Mouse (Mus musculus): Measurements from ENCODE around the gene Slc38a2.

Gene Slc38a2

GRCm38 (mm10) chr15:96699521-96700511 lies at the start of gene Slc38a2:
TSS of gene Slc38a2 (minus strand) at chr15:96699730.
- peak; percentile 98 for DNase-seq

DNA sequence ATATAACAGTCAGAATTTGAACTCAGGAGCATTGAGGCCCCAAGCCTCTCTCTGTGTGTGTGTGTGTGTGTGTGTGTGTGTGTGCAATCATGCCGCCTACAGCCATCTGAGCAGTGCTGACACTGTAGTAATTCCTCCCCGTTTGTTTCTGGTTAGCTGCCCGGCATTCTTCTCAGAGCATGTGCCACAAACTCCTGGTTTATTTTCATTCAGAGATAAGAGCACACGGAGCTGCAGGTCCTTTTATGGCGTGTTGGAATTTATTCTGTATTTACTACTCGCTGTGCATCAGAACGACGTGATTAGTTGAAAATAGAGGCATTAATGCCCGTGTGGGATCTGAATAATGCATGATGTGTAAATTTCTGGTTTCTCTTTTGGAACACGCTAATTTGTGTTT lies 49.6 kb upstream of the Slc38a2 start:
- DNase-seq = no peak

- DNase-seq = no peak
Measured at GRCm38 (mm10) chr15:96747551-96747950, 48.0 kb upstream of the Slc38a2 start.

- DNase-seq = no peak
Measured at GRCm38 (mm10) chr15:96746986-96747385, 47.5 kb upstream of the Slc38a2 start.

DNA sequence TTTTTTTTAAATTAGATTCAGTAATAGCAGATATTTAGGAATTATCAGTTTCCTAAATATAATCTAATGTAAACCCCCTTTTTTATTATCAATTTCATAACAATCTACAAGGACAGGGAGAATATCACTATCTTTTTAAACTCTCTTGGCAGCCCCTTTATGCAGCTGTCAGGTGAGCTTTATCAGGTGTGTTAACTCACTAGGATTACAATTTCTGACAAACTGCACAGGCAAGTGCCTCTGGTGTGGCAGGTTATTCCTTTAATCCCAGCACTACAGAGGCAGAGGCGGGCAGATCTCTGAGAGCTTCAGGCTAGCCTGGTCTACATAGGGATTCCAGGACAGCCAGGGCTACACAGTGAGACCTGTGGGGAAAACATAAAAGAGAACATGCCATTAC lies 45.8 kb upstream of the Slc38a2 start:
- DNase-seq = no peak

GRCm38 (mm10) chr15:96744882-96745296 lies 45.4 kb upstream of the Slc38a2 start:
- no peak for DNase-seq

DNA sequence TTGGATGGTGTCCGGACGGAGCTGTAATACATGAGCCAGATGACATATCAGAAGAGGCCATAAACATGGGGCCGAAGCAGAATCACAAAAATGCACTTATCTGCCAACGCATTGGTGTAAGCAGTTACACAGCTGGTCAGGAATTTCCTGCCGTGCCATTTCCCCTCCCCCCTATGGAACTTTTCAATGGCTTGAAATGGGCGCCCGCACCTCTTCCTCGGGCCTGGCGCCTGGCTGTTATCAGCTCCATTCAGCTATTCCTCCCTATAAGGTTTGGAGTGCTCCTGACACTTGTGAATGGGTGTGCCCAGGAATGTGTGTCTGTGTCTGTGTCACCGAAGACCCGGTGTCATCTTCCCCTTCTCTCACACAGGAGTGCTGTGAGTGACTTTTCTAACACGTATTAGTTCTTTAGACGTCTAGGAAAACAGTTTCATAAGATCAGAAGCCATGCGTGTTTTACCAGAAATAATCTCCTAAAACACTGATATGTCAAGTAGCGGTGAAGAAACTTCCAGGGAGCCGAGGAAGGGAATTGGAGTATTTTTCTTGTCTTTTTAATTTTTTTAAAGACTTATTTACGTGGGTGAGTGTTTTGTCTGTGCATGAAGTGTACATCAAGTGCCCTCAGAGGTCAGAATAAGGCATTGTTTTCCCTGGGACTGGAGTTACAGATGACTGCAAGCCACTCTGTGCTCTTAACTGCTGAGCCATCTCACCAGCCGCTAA lies 44.8 kb upstream of the Slc38a2 start:
- no peak for DNase-seq

- DNase-seq = no peak
Measured at GRCm38 (mm10) chr15:96743257-96743656, 43.7 kb upstream of the Slc38a2 start.

DNA sequence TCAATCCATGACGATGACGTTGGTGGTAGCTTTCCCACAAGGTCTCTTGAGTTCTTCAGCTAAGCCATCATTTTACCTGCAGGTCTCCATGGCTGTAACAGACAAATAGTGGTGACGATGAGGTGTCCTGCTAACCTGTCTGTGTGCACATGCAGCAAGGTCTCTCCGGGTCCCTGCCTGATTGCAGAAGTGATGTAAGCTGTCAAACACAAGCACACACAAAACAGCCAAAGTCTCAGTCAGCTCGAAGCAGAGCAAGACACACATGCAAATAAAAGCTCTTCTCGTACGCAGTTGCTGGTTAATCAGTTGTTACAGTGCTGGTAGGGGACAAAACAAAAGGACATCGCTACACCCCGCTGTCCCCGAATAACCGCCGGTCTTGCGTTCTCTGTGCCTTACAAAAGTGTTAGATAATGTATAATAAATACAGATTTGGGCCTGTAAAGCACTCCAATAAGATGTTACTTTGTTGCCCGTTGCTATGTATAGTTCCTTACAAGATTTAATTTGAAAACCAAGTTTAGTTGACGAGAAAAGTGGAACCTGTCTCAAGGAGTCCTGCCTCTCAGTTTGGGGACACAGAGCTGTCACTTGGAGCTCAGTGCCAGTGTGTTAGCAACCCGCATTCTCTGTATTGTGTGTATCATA lies 43.2 kb upstream of the Slc38a2 start:
- DNase-seq = no peak

DNA sequence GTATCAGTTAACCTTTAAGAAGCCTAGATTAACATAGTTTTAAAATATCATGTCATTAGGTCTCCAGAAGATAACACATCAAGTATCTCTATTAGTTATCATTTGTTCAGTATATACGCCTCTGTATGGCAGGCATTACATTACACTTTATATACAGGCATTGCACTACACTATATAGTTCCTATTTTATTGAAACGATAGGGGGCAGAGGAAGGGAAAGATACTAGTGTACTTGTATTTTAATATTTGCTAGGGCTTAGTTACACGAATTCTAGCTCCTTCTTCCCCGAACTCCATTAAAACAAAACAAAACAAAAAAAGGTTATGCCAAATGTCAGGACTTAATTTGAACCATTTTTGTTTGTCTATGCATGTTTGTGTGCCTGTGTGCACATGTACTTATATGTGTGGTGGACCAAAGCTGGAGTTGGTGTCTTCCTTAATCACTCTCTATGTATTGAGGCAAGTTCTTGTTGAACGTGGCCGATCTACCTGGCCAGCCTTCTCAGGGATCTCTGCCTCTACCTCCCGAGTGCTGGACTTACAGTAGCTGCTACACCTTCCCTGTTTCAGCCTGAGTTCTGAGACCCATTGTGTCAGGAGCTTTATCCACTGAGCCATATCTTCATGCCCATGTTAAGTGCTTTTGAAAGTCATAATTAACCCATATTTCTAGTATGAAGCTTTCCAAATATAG lies 41.5 kb upstream of the Slc38a2 start:
- no peak for DNase-seq

- DNase-seq = no peak
Measured at GRCm38 (mm10) chr15:96740091-96740490, 40.6 kb upstream of the Slc38a2 start.

DNA sequence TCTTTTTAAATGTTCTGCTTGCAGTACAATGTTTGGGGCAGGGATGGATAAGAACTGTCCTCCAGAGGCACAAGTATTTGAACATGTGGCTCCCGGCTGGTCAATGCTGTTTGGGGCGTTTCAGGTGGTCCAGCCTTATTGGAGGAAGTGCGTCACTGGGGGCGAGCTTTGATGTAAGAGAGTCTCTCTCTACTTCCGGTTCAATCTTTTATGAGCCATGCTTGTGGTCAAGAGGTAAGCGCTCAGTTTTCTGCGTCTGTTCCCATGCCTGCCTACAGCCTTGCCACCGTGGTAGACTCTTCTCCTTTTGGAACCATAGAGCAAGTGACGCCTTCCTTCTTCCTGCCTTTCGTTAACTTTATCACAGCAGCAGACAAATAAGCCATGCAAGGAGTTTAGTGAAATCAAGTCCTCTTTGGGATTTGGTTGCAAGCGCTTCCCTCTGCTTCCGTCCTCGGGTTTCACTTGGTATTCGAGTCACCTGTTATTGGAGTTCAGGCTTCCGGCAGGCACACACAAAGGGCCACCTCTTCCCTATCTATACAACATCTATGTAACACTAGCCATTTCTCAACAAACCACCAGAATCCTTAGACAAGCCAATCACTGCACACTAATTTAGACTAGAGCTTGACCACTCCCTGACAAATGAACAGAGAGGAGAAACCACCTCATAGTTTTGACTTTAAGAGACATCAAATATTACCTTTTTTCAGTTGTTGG lies 37.3 kb upstream of the Slc38a2 start:
- no peak for DNase-seq

- no peak for DNase-seq
Measured at GRCm38 (mm10) chr15:96735562-96736160, 36.1 kb upstream of the Slc38a2 start.

GRCm38 (mm10) chr15:96734423-96734822 lies 34.9 kb upstream of the Slc38a2 start:
- no peak for DNase-seq

DNA sequence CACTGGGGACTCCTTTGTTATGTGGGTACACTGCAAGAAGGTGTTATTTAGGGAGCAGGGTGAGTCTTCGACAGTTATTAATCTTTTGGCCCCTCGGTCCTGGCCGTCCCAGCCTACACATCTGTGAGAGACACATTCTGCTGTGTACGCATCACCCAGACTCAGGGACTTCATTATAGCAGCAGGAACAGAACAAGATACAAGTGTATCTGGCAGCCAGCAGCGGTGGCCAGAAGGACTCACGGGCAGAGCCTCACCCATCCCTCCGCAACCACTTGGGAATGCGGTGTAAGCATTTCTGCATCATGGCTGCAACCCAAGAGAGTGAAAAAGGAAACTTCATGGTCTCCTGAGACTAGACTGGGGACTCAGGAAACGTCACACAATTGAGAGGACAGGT lies 30.9 kb upstream of the Slc38a2 start:
- no peak for DNase-seq

GRCm38 (mm10) chr15:96729785-96730184 lies 30.3 kb upstream of the Slc38a2 start:
- DNase-seq = no peak

- no peak for DNase-seq
Measured at GRCm38 (mm10) chr15:96728993-96729392, 29.5 kb upstream of the Slc38a2 start.

DNA sequence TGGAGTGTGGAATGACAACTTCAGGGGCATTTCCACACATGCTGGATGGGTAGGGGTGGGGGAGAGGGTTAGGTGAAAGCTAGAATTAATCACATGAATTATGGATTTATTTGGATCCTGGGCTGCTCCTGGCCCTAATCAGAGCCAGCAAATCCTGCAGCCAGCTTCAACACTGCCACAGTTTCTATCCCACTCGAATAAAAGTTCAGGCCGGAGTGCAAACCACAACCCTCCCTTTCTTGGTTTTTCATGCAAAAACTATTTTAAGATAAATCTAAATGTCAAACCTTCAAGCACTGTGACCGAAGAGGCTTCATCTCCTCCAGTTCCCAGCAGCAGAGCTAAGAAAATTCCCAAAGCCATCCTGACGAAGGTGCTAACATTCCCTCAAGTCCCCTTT lies 28.8 kb upstream of the Slc38a2 start:
- no peak for DNase-seq

- DNase-seq = no peak
Measured at GRCm38 (mm10) chr15:96724506-96724905, 25.0 kb upstream of the Slc38a2 start.

GRCm38 (mm10) chr15:96722228-96722627 lies 22.7 kb upstream of the Slc38a2 start:
- no peak for DNase-seq

DNA sequence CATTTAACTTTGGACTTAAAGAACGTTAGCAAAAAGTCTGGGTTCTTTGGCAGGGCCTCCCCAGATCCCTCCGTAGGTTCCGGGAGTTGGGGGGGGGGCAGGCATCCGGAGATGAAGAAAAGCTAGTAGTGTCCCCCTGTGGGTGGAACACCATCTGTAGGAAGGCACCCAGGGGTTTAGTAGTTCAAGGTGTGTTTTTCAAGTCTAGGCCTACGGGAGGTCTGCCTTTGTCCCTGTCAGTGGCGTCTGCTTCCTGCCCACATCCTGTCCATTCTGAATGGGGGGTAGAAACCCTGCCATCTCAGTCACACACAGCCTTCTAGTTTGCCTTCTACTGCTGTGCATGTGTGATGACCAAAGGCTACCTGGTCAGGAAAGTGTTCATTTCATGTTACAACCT lies 20.6 kb upstream of the Slc38a2 start:
- DNase-seq = peak; percentile 56

DNA sequence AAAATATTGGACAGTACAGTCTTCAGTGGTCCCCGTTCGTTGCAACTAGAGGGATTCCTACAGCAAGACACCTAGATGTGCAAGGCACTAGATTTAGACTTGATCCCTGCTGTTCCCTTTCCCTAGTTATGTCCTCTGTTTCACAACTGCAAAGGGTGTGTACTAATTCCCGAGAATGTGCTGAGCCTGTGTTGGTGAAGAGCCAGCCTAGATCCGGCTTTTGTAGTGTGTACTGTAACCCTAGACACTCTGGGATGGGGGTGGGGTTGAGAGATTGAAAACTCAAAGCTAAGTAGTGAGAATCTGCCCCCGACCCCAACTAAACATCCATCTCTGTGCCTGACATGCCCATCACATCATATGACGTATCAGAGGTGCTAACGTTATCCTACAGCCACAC lies 18.9 kb upstream of the Slc38a2 start:
- DNase-seq = no peak
